Mouse (Mus musculus) bone marrow macrophage, adult 2 months (primary cell): ENCODE measurements around the gene Slc6a17.

Experiments used
- CTCF ChIP-seq: IDR thresholded peaks from 2 replicates; pipeline ENCODE4 v1.5.1; 2012; ENCODE audit warnings: low read depth, mild to moderate bottlenecking, low read length, moderate library complexity
- POLR2A ChIP-seq: IDR thresholded peaks from 2 replicates; pipeline ENCODE4 v1.6.1; 2012; ENCODE audit warnings: mild to moderate bottlenecking, low read depth, low read length, borderline replicate concordance

DNA sequence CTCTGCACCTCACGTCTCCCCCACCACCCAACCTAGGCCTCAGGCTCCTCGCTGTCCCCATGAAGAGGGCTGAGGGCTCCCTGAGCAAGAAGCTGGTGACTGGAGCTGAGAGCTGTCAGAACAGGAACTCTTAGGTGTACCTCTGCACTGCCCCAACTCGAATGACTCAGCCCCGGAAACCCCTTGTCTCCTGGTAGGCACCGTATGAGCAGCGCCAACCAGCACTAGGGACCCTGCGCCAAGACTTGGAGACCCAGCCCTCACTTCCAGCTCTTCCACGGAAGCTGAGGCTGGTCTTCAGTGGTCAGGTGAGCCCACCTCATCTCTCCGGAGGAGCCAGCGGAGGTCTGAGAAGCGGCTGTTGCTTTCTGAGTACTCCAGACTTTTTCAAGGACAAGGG, 49.7 kb downstream of the Slc6a17 start:
- TF ChIP-seq CTCF (no peak), POLR2A (no peak)
